Mouse (Mus musculus) megakaryocyte, adult 5-6 weeks (primary cell): ENCODE results near the gene Unkl. TPM values are rescaled to one million over a fixed set of nuclear protein-coding genes. Genes with fewer than 3 reads are reported as not detected.
A peak's percentile ranks its signal among the peaks of the same experiment; 100 is the strongest.

Source experiments
- ATAC-seq: 2 replicates; pipeline ENCODE4 v1.8.0; 2016; ENCODE audit warnings: mild to moderate bottlenecking, inconsistent platforms; ENCODE audit not compliant: poor library complexity, severe bottlenecking
- total RNA-seq, 2 experiments: library from RNA; stranded (forward) in 1 of 2; stranded (reverse) in 1 of 2; fragments of 153-499, 151-499 nt in 1 of 2; fragments of 221-1000, 200-1000 nt in 1 of 2; gene quantifications; 2 replicates each; pipeline versions ENCODE4 v1.2.3 to v1.2.4; 2015 to 2017

The Unkl gene
- total RNA-seq, 2 experiments from 2014 or later = 7.3 to 7.7 TPM

GRCm38 (mm10) chr17:25253760-25254159, 65.6 kb downstream of the Unkl start:
- no peak for ATAC-seq

GRCm38 (mm10) chr17:25255110-25255509, 66.9 kb downstream of the Unkl start:
- no peak for ATAC-seq

- no peak for ATAC-seq
Observed at GRCm38 (mm10) chr17:25256140-25256754, 68.0 kb downstream of the Unkl start, which contains the start of gene Baiap3. Baiap3 (minus strand) TSS chr17:25256364.

GRCm38 (mm10) chr17:25257804-25258261, 69.6 kb downstream of the Unkl start:
- no peak for ATAC-seq

- no peak for ATAC-seq
Observed at GRCm38 (mm10) chr17:25264453-25264852, 76.3 kb downstream of the Unkl start.

GRCm38 (mm10) chr17:25270795-25271335, 82.7 kb downstream of the Unkl start:
- ATAC-seq = no peak

DNA sequence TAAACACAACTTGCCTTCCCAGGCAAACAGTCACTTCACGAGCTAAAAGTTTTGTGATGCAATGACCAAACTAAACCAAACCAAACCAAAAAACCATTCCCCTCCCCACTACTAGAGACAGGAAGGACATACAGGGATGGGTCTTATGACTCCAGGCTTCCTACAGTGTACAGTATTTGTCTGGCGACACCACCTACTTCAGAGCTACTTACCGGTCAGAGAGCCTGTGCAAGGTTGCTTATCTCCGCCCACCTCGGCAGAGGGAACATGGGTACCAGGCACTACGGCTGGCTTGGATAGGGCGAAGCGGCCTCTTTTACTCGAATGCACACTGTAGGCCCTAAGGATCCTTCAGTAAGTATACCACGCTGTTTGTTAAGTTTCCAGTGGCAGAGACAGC, 84.1 kb downstream of the Unkl start:
- ATAC-seq = no peak

GRCm38 (mm10) chr17:25272951-25273705, 84.9 kb downstream of the Unkl start:
- peak; percentile 71 for ATAC-seq

- ATAC-seq = peak; percentile 83
Observed at GRCm38 (mm10) chr17:25273706-25274501, 85.7 kb downstream of the Unkl start.

- no peak for ATAC-seq
Observed at GRCm38 (mm10) chr17:25274571-25275346, 86.6 kb downstream of the Unkl start, which contains the start of gene Ube2i. Ube2i (minus strand) TSS chr17:25274622.

GRCm38 (mm10) chr17:25275833-25276232, 87.6 kb downstream of the Unkl start:
- ATAC-seq = no peak

DNA sequence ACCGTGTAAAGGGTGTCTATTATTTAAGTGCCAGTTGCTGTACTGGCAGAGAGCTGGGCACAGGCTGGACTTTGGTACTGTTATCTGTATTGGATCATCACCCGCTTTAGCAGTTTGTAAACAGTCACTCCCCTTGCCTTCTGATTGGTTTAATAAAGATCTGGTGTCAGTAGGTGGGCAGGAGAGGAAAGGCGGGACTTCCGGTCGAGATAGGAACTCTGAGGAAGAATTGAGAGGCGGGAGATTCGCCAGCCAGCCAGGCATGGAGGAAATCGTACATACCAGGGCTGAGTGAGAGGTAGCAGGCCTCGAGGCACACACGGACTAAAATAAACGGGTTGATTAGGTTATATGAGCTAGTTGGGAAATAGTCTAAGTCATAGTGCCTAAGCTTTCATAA, 93.9 kb downstream of the Unkl start:
- peak; percentile 57 for ATAC-seq

Other genes with a start within 250 kb of the Unkl start
- 60.9 and 63.8 TPM in 2 replicates for gene Jpt2, start 227.7 kb upstream of the Unkl start, total RNA-seq (2015)
- gene Jpt2, start 227.7 kb upstream of the Unkl start, total RNA-seq (2017) = 54.0 and 55.0 TPM in 2 replicates
- gene Cramp1l, start 172.6 kb upstream of the Unkl start, total RNA-seq (2015) = 17.7 and 18.1 TPM in 2 replicates
- 9.8 and 10.2 TPM in 2 replicates for gene Cramp1l, start 172.6 kb upstream of the Unkl start, total RNA-seq (2017)
- gene Ift140, start 172.3 kb upstream of the Unkl start, total RNA-seq (2015) = 6.4 and 8.1 TPM in 2 replicates
- gene Ift140, start 172.3 kb upstream of the Unkl start, total RNA-seq (2017) = 9.9 and 17.2 TPM in 2 replicates
- not detected in 2 replicates for gene Tmem204, start 104.8 kb upstream of the Unkl start, total RNA-seq (2015)
- not detected in 2 replicates for gene Tmem204, start 104.8 kb upstream of the Unkl start, total RNA-seq (2017)
- 3.9 and 4.4 TPM in 2 replicates for gene Telo2, start 72.4 kb upstream of the Unkl start, total RNA-seq (2015)
- gene Telo2, start 72.4 kb upstream of the Unkl start, total RNA-seq (2017) = 8.8 and 11.3 TPM in 2 replicates
- not detected in 2 replicates for gene Ptx4, start 67.6 kb upstream of the Unkl start, total RNA-seq (2015)
- not detected in 2 replicates for gene Ptx4, start 67.6 kb upstream of the Unkl start, total RNA-seq (2017)
- 12.3 and 13.1 TPM in 2 replicates for gene Clcn7, start 55.0 kb upstream of the Unkl start, total RNA-seq (2015)
- gene Clcn7, start 55.0 kb upstream of the Unkl start, total RNA-seq (2017) = 16.6 and 18.3 TPM in 2 replicates
- not detected in 2 replicates for gene Ccdc154, start 25.9 kb upstream of the Unkl start, total RNA-seq (2015)
- gene Ccdc154, start 25.9 kb upstream of the Unkl start, total RNA-seq (2017) = 0.11 TPM in 1 of 2 replicates, not detected in the other
- not detected in 2 replicates for gene Gm38655, start 12.9 kb upstream of the Unkl start, total RNA-seq (2015)
- not detected in 2 replicates for gene Gm38655, start 12.9 kb upstream of the Unkl start, total RNA-seq (2017)
- 9.7 and 10.8 TPM in 2 replicates for gene BC003965, start 3.8 kb upstream of the Unkl start, total RNA-seq (2015)
- gene BC003965, start 3.8 kb upstream of the Unkl start, total RNA-seq (2017) = 2.7 and 5.9 TPM in 2 replicates
- 17.1 and 19.0 TPM in 2 replicates for gene Gnptg, start 51.7 kb downstream of the Unkl start, total RNA-seq (2015)
- gene Gnptg, start 51.7 kb downstream of the Unkl start, total RNA-seq (2017) = 12.3 and 13.0 TPM in 2 replicates
- gene Tsr3, start 51.8 kb downstream of the Unkl start, total RNA-seq (2015) = 7.3 and 9.2 TPM in 2 replicates
- gene Tsr3, start 51.8 kb downstream of the Unkl start, total RNA-seq (2017) = 15.0 and 22.8 TPM in 2 replicates
- gene Baiap3, start 68.0 kb downstream of the Unkl start, total RNA-seq (2015) = 3.3 and 3.7 TPM in 2 replicates
- gene Baiap3, start 68.0 kb downstream of the Unkl start, total RNA-seq (2017) = 1.8 and 4.0 TPM in 2 replicates
- gene Ube2i, start 86.2 kb downstream of the Unkl start, total RNA-seq (2015) = 270 and 309 TPM in 2 replicates
- 214 and 226 TPM in 2 replicates for gene Ube2i, start 86.2 kb downstream of the Unkl start, total RNA-seq (2017)
- gene Prss34, start 110.0 kb downstream of the Unkl start, total RNA-seq (2015) = 432 and 451 TPM in 2 replicates
- 249 and 277 TPM in 2 replicates for gene Prss34, start 110.0 kb downstream of the Unkl start, total RNA-seq (2017)
- 0.18 and 1.8 TPM in 2 replicates for gene Prss28, start 120.2 kb downstream of the Unkl start, total RNA-seq (2015)
- 1.3 and 2.0 TPM in 2 replicates for gene Prss28, start 120.2 kb downstream of the Unkl start, total RNA-seq (2017)
- not detected in 2 replicates for gene Prss29, start 130.3 kb downstream of the Unkl start, total RNA-seq (2015)
- gene Prss29, start 130.3 kb downstream of the Unkl start, total RNA-seq (2017) = not detected in 2 replicates
- not detected in 2 replicates for gene Tpsab1, start 157.2 kb downstream of the Unkl start, total RNA-seq (2015)
- not detected in 2 replicates for gene Tpsab1, start 157.2 kb downstream of the Unkl start, total RNA-seq (2017)
- gene Tpsb2, start 177.9 kb downstream of the Unkl start, total RNA-seq (2015) = not detected in 2 replicates
- gene Tpsb2, start 177.9 kb downstream of the Unkl start, total RNA-seq (2017) = not detected in 2 replicates
- not detected in 2 replicates for gene Tpsg1, start 180.9 kb downstream of the Unkl start, total RNA-seq (2015)
- gene Tpsg1, start 180.9 kb downstream of the Unkl start, total RNA-seq (2017) = not detected in 2 replicates
- 0.05 TPM in 1 of 2 replicates, not detected in the other for gene Cacna1h, start 245.4 kb downstream of the Unkl start, total RNA-seq (2015)
- gene Cacna1h, start 245.4 kb downstream of the Unkl start, total RNA-seq (2017) = not detected in 2 replicates